Comparison of ENCODE assay signal across 8 mouse cellular contexts in the genomic region with DNA sequence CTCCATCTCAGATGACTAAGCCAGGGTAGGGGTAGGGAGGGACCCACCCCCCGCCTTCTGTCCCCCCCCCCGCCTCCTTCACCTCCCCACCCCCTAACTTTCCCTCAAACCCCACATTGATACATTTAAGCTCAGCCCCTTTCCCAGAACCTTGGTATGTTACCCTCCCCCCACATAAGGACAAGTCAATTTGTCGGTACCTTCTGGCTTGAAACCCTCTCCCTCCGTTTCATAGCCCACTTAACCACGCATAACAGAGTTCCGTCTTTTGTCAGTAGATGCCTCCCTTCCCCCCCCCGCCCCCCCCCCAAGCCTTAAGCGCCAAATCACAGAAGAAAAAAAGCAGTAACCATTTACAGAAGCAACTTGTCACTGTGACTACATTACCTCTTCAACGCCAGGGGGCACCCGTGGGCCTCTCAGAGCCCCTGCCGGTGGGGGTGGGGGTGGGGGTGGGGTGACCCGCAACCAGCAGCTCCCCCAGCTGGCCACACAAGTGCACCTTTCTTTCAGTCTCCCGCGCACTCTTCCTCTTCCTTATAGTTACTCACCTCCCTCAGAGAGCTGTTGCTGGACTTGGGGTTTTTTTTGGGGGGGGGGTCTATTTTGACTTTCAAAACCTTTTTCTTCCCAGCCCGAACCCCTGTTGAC. TPM values are rescaled to one million over a fixed set of nuclear protein-coding genes. Genes with fewer than 3 reads are reported as not detected.
DNase-seq lines count a peak whose midpoint lies in the region; ATAC-seq and TF ChIP-seq lines count a peak whose summit lies in the region.

No protein-coding gene starts in this region.

- TF ChIP-seq POLR2A in brain, embryonic 14.5 days (IDR thresholded peaks at IDR 0.05; ENCODE audit: borderline replicate concordance, extremely low read depth, insufficient read depth, insufficient read length, poor library complexity, severe bottlenecking): no peak
- no peak for TF ChIP-seq POLR2A in thymus, adult 2 months (IDR thresholded peaks at IDR 0.05; ENCODE audit: control insufficient read depth, extremely low read depth, insufficient read depth, low read length, poor library complexity)

- no peak overlapping the region for H3K9ac ChIP-seq in forebrain, embryonic 14.5 days (ENCODE audit: low read length)
- no peak overlapping the region for H3K9ac ChIP-seq in hindbrain, embryonic 14.5 days
- H3K9ac ChIP-seq in liver, embryonic 11.5 days (ENCODE audit: low read depth, low read length): no peak overlapping the region

- H3K4me3 ChIP-seq in forebrain, embryonic 14.5 days (ENCODE audit: low read depth, low read length): no peak overlapping the region
- H3K4me3 ChIP-seq in hindbrain, embryonic 14.5 days (replicated peaks; ENCODE audit: low read length): no peak overlapping the region
- no peak overlapping the region for H3K4me3 ChIP-seq in liver, embryonic 11.5 days (ENCODE audit: low read depth, low read length)
- no peak overlapping the region for H3K4me3 ChIP-seq in thymus, adult 2 months (ENCODE audit: control insufficient read depth, insufficient read depth, low read length)

- H3K4me1 ChIP-seq in forebrain, embryonic 14.5 days (ENCODE audit: control insufficient read depth, insufficient read depth, low read length): no peaks in the 10 kb centered on the region
- no peaks in the 10 kb centered on the region for H3K4me1 ChIP-seq in hindbrain, embryonic 14.5 days (replicated peaks; ENCODE audit: control insufficient read depth, insufficient read depth, low read length)
- no peaks in the 10 kb centered on the region for H3K4me1 ChIP-seq in liver, embryonic 11.5 days (replicated peaks; ENCODE audit: control insufficient read depth, insufficient read depth, low read length)
- peaks cover 5% of the 10 kb centered on the region for H3K4me1 ChIP-seq in thymus, adult 2 months (replicated peaks; ENCODE audit: control insufficient read depth, insufficient read depth, low read length)

- H3K36me3 ChIP-seq in forebrain, embryonic 14.5 days (ENCODE audit: control insufficient read depth, insufficient read depth, low read length): no peaks in the 10 kb centered on the region
- no peaks in the 10 kb centered on the region for H3K36me3 ChIP-seq in hindbrain, embryonic 14.5 days (replicated peaks; ENCODE audit: control insufficient read depth, insufficient read depth)
- no peaks in the 10 kb centered on the region for H3K36me3 ChIP-seq in liver, embryonic 11.5 days (ENCODE audit: control insufficient read depth, insufficient read depth, low read length)
- H3K36me3 ChIP-seq in thymus, adult 2 months (ENCODE audit: control insufficient read depth, insufficient read depth, low read length): no peaks in the 10 kb centered on the region

- H3K27ac ChIP-seq in forebrain, embryonic 14.5 days (ENCODE audit: low read depth, low read length): no peak overlapping the region
- H3K27ac ChIP-seq in hindbrain, embryonic 14.5 days: no peak overlapping the region
- H3K27ac ChIP-seq in liver, embryonic 11.5 days (ENCODE audit: low read depth, low read length): no peak overlapping the region
- H3K27ac ChIP-seq in thymus, adult 2 months (ENCODE audit: control insufficient read depth, insufficient read depth, low read length): no peak overlapping the region

- peak; percentile 46; the same call in 1 of the 2 replicates for TF ChIP-seq CTCF in brain, embryonic 14.5 days (IDR thresholded peaks at IDR 0.05; ENCODE audit: borderline replicate concordance, extremely low read depth, insufficient read depth, insufficient read length)
- TF ChIP-seq CTCF in thymus, adult 2 months (IDR thresholded peaks at IDR 0.05; ENCODE audit: borderline replicate concordance, control insufficient read depth, extremely low read depth, insufficient read depth, low read length, poor library complexity): no peak

- intact Hi-C loops in left cerebral cortex, postnatal 14 days (cut with DNase I): no loop called here

- H3K4me2 ChIP-seq in forebrain, embryonic 14.5 days (ENCODE audit: low read length): peak overlapping the region; percentile 62; the same call in 1 of the 2 replicates
- H3K4me2 ChIP-seq in hindbrain, embryonic 14.5 days (replicated peaks): peak overlapping the region; percentile 67
- peak overlapping the region; percentile 13; the same call in 1 of the 2 replicates for H3K4me2 ChIP-seq in liver, embryonic 11.5 days

- 28% methylated on average over 15 of the region's 15 CpGs for WGBS in forebrain, embryonic 14.5 days
- 20% methylated on average over 11 of the region's 15 CpGs for WGBS in hindbrain, embryonic 14.5 days
- WGBS in liver, embryonic 11.5 days: 12% methylated on average over 13 of the region's 15 CpGs
- 3% methylated on average over 11 of the region's 15 CpGs for WGBS in thymus, adult 2 months

- peak; percentile 68 for ATAC-seq in forebrain, embryonic 14.5 days
- peak; percentile 59 for ATAC-seq in hindbrain, embryonic 14.5 days (ENCODE audit: low FRiP score)
- peak; percentile 45; the same call in 1 of the 2 replicates for ATAC-seq in liver, embryonic 11.5 days (replicated peaks; ENCODE audit: low FRiP score)
- ATAC-seq in monocyte, adult 5-6 weeks (replicated peaks; ENCODE audit: insufficient number of reproducible peaks, low FRiP score, low TSS enrichment, poor library complexity, severe bottlenecking): peak; percentile 78

- DNase-seq in left cerebral cortex, postnatal 14 days (ENCODE audit: low spot score in 2 of 2): peak; percentile 25 to 64
- no peak for DNase-seq in left cerebral cortex, adult 11 months (ENCODE audit: low spot score)
- DNase-seq in brain, embryonic 14.5 days (ENCODE audit: low read depth): peak; percentile 79
- peak; percentile 70 for DNase-seq in forebrain, embryonic 14.5 days (ENCODE audit: low spot score)
- peak; percentile 60 for DNase-seq in hindbrain, embryonic 14.5 days (ENCODE audit: low spot score)
- DNase-seq in liver, embryonic 11.5 days (ENCODE audit: low spot score): peak; percentile 51
- peak; percentile 69 for DNase-seq in thymus, adult 2 months

- H3K9me3 ChIP-seq in forebrain, embryonic 14.5 days (replicated peaks; ENCODE audit: control insufficient read depth, low read length): no peaks in the 10 kb centered on the region
- H3K9me3 ChIP-seq in hindbrain, embryonic 14.5 days (ENCODE audit: control insufficient read depth, low read length): peaks cover 4% of the 10 kb centered on the region; the same call in 1 of the 2 replicates
- peaks cover 3% of the 10 kb centered on the region; the same call in 1 of the 2 replicates for H3K9me3 ChIP-seq in liver, embryonic 11.5 days (ENCODE audit: control insufficient read depth, low read length)

- no peaks in the 10 kb centered on the region for H3K27me3 ChIP-seq in forebrain, embryonic 14.5 days (replicated peaks; ENCODE audit: control insufficient read depth, insufficient read depth, low read length)
- H3K27me3 ChIP-seq in hindbrain, embryonic 14.5 days (ENCODE audit: control insufficient read depth, insufficient read depth, low read length): no peaks in the 10 kb centered on the region
- no peaks in the 10 kb centered on the region for H3K27me3 ChIP-seq in liver, embryonic 11.5 days (replicated peaks; ENCODE audit: control insufficient read depth, insufficient read depth, low read length)
- H3K27me3 ChIP-seq in thymus, adult 2 months (ENCODE audit: control insufficient read depth, insufficient read depth, low read length): no peaks in the 10 kb centered on the region

RNA-seq across cellular contexts. Expression of gene Zbtb33, which starts 7.9 kb away (rescaled TPM):
- total RNA-seq in left cerebral cortex, postnatal 14 days (2021): 10 to 100 TPM; 23.3 to 24.2 TPM
- polyA plus RNA-seq in brain, embryonic 14.5 days (2012; rRNA removed): 17.7 and 22.6 TPM in 2 replicates
- 9.5 and 10.5 TPM in 2 replicates for polyA plus RNA-seq in forebrain, embryonic 14.5 days (2014; fragmentation: Nextera tagmentation; extraction: Ambion mirVana)
- 6.6 and 7.7 TPM in 2 replicates for polyA plus RNA-seq in hindbrain, embryonic 14.5 days (2014; fragmentation: Nextera tagmentation; extraction: Ambion mirVana)
- 3.2 and 4.3 TPM in 2 replicates for polyA plus RNA-seq in liver, embryonic 11.5 days (2014; fragmentation: Nextera tagmentation; extraction: Ambion mirVana)
- 23.9 to 32.8 TPM (median 25.2 TPM) in 3 replicates for total RNA-seq in monocyte, adult 5-6 weeks (2017)
- 9.1 and 10.4 TPM in 2 replicates for polyA plus RNA-seq in thymus, adult 2 months (2012; rRNA removed)

Comparison
In these comparisons a context has a peak if more than half of its experiments do, and no peak if none do; other contexts are left out.
1. H3K4me2 ChIP-seq: peak in every context shown above with its lines; median percentile 67 in hindbrain, embryonic 14.5 days; 62 in forebrain, embryonic 14.5 days; 13 in liver, embryonic 11.5 days.